Mouse (Mus musculus) WW6 (cell line): Measurements from ENCODE around the gene Drg1.
"Not testable (repeated sequence)": the region's sequence is repeated elsewhere in the genome, so short reads cannot be mapped to it uniquely, and the experiment has no call there.

Experiments used
- DNase-seq: peaks from one replicate; pipeline ENCODE4 v3.0.0-alpha.2; 2013; ENCODE audit warnings: low read depth, low spot score

The Drg1 gene

DNA sequence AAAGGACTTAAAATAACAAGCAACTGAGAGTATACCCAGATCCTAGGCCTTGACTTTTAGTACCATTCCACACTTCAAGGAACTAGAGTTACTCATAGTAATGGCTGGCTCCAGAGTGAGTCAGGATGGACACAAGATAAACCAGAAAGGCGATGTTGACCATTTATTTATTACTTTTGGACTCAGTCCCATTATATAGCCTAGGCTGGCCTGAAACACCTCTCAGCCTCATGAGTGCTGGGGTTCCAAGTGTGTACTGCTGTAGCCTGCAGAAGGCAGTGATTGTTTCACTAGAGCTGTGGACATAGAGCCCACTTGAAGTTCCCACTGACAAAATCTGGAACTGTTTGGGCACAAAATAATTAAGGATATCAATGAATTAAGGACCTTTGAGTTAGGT is 53.7 kb downstream of the Drg1 start:
- DNase-seq, result no peak

GRCm38 (mm10) chr11:3206783-3207182 is 59.4 kb downstream of the Drg1 start:
- no peak for DNase-seq

- no peak for DNase-seq
Measured at GRCm38 (mm10) chr11:3205207-3205606, 61.0 kb downstream of the Drg1 start.

GRCm38 (mm10) chr11:3203771-3204170 is 62.4 kb downstream of the Drg1 start:
- DNase-seq, result no peak

- peak; percentile 38 for DNase-seq
Measured at GRCm38 (mm10) chr11:3202781-3203441, 63.3 kb downstream of the Drg1 start.

GRCm38 (mm10) chr11:3202231-3202701 is 63.9 kb downstream of the Drg1 start, which contains the start of gene Eif4enif1:
Gene Eif4enif1 (plus strand): TSS chr11:3202392.
- DNase-seq, result peak; percentile 83

GRCm38 (mm10) chr11:3201326-3202230 is 64.6 kb downstream of the Drg1 start:
- DNase-seq, result no peak

GRCm38 (mm10) chr11:3200636-3201035 is 65.6 kb downstream of the Drg1 start:
- not testable (repeated sequence) for DNase-seq

DNA sequence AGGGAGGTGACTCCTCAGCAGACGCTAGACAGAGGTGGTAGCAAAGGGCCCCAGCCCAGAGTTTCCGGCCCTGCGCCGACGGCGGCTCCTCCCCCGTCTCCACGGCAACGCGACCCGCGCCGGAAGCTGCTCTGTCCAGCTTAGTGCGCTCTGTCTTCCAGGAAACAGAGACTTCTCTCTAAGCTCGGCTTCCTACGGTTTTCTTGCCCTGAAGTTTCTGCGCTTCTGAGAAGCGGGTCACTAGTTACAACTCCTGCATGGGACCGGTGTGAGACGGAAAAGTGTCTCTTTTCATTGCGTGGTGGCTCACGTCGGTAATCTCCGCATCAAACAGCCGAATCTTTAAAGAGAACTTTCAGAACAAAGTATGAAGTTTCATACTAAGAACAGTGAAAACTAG is 72.9 kb downstream of the Drg1 start, which contains the start of gene Sfi1:
Gene Sfi1 (minus strand): TSS at position 101 of the 400 bp plus-strand sequence.
- no peak for DNase-seq

DNA sequence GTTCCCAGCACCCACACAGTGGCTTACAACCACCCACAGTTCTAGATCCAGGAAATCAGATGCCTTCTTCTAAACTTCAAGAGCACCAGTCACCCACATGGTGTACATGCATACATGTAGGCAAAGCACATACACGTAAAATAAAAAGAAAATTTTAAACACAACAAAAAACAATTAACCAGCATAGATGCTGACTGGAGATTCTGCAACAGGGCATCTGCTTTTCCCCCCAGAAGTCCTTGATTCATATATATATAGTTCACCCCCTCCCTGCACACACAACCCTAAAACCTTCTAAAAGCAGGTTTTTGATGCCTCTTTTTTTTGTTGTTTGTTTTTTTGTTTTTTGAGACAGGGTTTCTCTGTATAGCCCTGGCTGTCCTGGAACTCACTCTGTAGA is 83.5 kb downstream of the Drg1 start:
- DNase-seq, result not testable (repeated sequence)

DNA sequence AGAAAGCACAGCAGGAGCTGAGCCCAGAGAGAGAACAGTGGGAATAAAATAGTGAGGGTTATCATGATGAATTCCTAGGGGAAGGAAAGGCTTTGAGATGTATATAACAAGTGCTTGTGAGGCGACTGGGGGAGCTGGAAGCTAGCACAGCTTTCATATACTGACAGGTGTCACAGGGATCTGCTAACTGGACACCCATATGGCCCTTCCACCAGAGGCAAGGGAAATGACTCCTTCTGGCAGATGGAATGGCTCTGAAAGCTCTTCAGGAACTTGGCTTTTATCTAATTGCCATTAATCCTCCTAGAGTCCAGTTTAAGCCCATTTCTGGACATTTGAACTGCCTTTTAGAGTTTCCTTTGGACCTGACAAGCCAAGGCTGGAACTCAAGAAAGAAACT is 84.2 kb downstream of the Drg1 start:
- DNase-seq, result not testable (repeated sequence)

- not testable (repeated sequence) for DNase-seq
Measured at GRCm38 (mm10) chr11:3181250-3181649, 85.0 kb downstream of the Drg1 start.

DNA sequence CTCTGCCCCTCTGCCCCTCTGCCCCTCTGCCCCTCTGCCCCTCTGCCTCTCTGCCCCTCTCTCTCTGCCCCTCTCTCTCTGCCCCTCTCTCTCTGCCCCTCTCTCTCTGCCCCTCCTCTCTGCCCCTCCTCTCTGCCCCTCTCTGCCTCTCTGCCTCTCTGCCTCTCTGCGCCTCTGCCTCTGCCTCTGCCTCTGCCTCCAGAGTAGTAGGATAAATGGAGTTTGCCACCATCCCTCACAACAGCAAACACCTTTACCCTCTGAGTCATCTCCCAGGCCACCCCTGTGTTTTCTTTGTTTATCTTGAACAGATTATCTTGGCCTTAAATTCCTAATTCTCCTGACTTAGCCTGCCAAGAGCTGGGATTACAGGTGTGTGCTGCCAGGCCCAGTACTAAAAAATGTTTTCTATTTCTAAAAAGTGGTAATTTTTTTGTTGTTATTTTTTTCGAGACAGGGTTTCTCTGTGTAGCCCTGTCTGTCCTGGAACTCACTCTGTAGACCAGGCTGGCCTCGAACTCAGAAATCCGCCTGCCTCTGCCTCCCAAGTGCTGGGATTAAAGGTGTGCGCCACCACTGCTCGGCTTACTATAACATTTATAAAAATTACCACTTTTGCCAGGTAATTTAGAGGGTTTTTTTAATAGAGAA is 85.6 kb downstream of the Drg1 start:
- DNase-seq, result not testable (repeated sequence)

DNA sequence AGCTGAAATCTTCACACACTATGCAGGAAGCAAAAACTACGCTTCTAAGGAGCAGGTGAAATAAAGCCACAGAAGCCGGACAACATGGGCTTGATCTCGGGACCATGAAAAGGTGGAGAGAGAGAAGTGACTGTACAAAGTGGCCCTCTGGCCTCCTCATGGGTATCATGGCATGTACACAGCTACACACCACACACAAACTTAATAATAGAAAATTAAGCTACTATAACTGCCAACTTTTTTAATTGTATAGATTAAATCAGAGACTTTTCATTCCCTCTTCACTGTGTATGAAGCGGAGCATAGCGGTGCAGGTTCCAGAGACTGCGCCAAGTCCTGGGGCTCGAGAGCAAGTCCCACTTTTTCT is 86.5 kb downstream of the Drg1 start:
- not testable (repeated sequence) for DNase-seq

DNA sequence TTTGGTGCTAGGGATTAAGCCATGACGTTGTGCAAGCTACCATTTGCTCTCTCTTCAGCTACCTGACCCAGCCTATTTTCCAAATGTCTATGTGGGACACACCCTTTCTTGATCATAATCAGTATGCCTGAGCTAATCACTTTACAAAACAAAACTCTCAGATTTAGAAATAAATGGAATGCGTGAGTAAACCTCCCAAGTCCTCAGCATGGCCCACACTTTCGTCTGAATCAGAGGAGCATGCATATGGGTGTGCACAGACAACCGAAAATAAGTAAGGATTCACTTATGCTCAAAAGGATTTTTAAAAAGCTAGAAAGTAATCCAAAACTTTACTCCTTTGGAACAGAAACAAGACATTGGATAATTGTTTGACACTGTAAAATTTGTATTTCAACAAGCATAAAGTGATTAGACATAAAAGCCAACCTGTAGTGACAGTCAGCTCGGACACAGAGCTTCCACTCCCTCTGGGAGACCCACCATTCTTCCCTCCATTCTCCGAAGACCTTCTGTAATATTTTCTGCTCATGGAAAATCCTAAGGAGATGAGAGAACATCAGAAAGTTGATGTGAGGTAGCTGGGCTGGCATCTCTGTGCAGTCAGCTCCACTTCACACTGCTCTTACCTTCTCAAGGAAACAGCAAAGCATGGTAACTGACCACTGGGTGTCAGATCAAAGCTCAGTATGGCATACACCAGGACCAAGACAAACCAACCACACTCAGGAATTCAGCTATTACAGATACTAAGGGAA is 87.1 kb downstream of the Drg1 start:
- DNase-seq, result not testable (repeated sequence)

- not testable (repeated sequence) for DNase-seq
Measured at GRCm38 (mm10) chr11:3173425-3174318, 92.5 kb downstream of the Drg1 start.

GRCm38 (mm10) chr11:3172526-3172925 is 93.7 kb downstream of the Drg1 start:
- DNase-seq, result not testable (repeated sequence)

- DNase-seq, result not testable (repeated sequence)
Measured at GRCm38 (mm10) chr11:3171931-3172330, 94.3 kb downstream of the Drg1 start.

DNA sequence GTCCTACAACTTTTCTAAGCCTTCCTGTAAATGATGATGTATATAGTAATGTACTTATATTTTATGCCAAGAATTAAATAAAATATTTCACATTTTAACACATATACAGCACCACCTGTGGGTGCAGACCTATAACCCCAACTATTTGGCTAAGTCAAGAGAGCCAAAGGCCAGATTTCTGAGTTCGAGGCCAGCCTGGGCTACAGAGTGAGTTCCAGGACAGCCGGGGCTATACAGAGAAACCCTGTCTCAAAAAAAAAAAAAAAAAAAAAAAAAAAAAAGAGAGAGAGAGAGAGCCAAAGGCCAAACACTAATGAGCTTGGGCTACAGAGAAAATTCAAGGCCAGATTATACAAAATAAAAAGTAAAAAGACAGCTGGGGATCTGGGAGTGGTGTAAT is 97.2 kb downstream of the Drg1 start:
- not testable (repeated sequence) for DNase-seq

GRCm38 (mm10) chr11:3167571-3168001 is 98.6 kb downstream of the Drg1 start:
- DNase-seq, result not testable (repeated sequence)
